Mouse (Mus musculus): Measurements from ENCODE around the gene Ufsp1.
"Not testable (repeated sequence)": the region's sequence is repeated elsewhere in the genome, so short reads cannot be mapped to it uniquely, and the experiment has no call there.

Gene Ufsp1

DNA sequence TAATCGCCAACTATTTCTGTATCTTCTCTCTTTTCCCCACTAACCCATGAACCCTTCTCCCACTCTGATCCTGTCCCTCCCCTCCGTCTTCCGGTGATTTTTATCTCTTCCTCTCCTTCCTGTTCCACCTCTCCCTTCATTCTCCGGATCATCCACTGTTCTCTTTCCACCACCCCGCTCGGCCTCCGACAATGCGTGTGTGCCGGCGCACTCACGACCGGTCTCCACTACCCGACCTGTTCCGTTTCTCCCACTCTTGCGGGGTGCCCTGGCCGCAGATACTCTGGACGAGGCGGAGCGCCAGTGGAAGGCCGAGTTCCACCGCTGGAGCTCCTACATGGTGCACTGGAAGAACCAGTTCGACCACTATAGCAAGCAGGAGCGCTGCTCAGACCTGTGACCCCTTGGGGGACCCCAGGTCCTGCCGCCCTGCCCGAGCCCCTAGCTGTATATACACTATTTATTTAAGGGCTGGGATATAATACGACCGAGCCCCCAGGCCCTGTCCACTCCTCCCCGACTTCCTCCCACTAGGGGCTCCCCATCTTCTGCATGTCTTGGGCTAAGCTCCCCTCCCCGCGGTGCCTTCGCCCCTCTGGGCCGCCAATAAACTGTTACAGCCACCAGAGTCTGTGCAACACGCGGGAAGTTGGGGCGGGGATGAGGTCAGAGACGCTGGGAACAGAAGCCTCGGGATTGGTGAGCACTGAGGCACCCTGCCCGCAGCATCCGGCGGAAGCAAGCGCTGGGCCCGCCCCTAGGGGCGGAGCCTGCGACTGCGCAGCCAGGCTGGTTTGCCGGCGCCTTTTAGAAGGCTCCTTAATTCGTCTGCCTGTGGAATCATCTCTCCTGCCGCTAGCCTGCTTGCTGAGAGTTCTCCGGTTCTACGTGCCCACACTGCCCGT lies at the start of gene Ufsp1:
TSS of gene Ufsp1 (plus strand) at position 791 of the 905 bp plus-strand sequence.
- peak; percentile 97 for DNase-seq (ENCODE audit: low read depth, low spot score)

GRCm38 (mm10) chr5:137263897-137264720 lies 30.3 kb upstream of the Ufsp1 start:
- no peak for DNase-seq (ENCODE audit: low read depth, low spot score)

DNA sequence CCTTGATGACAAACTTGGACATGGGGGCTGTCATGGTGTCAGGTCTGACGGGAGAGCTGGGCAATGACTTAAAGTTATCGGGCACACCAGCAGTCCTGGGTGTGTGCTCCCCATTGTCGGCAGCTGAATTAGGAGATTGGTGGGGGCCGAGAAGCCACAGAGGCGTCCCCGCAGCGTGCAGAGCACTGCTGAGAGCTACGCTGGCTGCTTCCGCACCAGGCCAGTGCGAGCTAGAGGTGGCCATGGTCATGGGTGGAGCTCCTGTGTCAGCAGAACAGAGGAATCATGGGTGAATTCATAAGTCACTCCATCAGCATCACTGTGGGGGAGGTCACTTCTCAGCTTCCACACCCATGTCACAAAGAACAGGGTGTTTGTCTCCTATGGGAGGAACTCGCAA lies 29.6 kb upstream of the Ufsp1 start:
- no peak for DNase-seq (ENCODE audit: low read depth, low spot score)

DNA sequence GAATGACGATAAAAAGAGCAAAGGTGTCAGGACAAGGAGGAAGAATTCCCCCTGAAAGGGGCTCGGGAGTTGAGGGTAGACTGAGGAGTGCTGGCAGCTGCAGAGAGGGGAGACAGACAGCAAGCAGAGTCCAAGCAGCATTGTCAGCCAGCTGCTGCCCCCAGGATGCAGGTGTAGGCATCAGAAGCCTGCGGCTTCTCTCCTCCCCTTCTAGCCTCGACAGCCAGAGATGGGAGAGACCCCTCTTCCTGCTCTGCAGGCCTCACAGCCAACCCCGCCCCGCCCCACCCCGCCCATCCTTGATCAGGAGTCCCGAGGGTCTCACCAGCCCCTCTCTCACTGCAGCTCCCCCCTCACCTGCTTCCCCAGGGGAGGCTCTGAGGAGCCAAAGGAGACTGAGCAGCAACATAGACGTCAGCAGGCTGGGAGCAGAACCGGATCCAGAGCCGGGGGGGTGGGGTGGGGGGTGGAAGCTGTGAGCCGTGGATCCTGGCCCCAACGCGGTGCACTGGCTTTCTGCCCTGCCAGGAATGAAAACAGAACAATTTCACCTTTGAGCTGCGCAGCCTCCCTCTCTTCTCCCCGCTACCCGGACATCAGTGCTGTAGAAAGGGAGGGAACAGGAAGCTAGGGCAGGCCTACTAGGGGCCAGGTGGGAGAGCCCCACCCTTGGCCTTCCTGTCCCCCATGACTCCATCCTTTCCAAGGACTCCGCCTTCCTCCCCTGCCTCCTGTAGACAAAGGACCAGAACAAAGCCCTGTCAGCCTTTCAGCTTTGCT lies 26.1 kb upstream of the Ufsp1 start:
- no peak for DNase-seq (ENCODE audit: low read depth, low spot score)

- peak; percentile 64 for DNase-seq (ENCODE audit: low read depth, low spot score)
These were observed 16.8 kb upstream of the Ufsp1 start for GRCm38 (mm10) chr5:137277360-137278342.

GRCm38 (mm10) chr5:137284411-137284810 lies 10.0 kb upstream of the Ufsp1 start:
- DNase-seq (ENCODE audit: low read depth, low spot score) = not testable (repeated sequence)

- peak; percentile 57 for DNase-seq (ENCODE audit: low read depth, low spot score)
These were observed 9.4 kb upstream of the Ufsp1 start for GRCm38 (mm10) chr5:137285045-137285444.

- no peak for DNase-seq (ENCODE audit: low read depth, low spot score)
These were observed 8.4 kb upstream of the Ufsp1 start for GRCm38 (mm10) chr5:137285986-137286385.

GRCm38 (mm10) chr5:137286655-137287031 lies 7.8 kb upstream of the Ufsp1 start:
- DNase-seq (ENCODE audit: low read depth, low spot score) = peak; percentile 86

DNA sequence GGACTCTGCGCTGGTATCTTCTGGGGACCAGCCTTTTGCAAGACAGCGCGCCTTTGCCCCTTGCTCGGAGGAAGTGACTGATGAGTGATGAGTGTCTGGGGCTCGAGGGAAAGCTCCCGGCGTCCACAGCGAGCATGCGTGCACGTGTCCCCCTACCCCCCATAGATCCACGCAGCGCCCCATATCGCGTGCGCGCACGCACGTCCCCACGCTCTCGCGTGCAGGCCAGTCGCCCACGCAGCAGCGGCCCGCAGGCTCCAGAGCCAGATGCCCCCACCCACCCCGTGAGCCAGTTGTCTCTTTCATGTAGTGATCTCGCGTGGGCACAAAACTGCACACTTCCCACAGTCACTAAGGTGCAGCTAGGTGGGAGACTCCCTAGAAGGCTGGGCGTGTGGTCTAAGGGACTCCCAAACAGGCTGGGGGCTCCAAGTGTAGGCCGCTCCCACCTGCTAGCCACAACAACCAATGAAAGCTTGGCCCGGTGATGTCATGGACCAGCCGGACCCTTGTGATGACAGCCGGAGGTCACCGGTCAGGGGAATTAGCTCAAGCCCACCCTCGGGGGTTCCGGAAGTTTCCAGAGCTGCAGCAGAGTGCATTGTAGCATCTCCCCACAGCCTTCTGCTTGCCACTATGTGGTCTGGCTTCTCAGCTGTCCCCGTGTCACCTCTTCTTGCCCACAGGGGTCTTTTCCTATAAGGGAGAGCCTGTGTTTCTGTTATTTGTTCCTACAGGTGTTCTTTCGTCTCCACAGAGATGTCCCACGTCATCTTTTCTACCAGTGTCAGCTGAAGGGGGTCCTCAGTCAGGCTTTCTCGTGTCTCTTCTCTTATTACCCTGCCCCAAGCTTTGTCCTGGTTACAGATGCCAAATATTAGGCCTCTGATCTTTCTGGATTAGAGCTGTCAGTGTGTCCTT lies 7.1 kb upstream of the Ufsp1 start, which contains the start of gene Ache:
TSS of gene Ache (plus strand) at position 488 of the 921 bp plus-strand sequence.
- DNase-seq (ENCODE audit: low read depth, low spot score) = peak; percentile 53

DNA sequence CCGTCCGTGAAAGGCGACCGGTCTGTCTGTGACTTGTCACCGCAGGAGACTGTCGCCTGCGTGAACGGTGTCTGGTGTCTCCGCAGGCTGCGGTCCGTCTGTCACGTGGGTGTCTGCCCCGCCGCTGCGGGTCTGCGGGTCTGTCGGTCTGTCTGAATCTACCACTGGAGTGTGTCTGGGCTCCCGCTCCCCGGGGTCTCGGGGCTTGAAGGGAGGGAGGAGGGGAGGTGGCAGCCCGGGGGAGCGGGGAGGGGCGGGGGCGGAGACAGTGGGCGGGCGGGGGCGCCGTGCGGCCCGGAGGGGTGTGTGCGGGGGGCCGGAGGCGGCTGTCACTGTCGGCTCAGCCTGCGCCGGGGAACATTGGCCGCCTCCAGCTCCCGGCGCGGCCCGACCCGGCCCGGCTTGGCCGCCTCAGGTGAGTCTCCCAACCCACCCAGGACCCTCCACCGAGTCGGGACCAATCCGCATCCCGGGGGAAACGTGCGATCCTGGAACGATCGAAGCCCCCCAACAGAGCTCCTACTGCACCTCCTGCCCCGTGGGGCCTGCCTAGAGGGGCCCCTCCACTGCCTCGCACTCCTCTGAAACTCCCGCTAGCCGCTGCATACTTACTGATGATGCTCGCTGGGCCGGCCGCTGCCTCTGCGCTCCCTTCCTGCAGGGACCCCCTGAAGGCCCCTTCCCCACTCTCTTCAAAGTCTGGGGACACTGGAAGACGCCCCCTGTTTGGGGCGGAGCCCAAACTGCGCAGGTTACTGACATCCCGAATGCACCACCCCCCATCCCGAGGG lies 6.3 kb upstream of the Ufsp1 start:
- DNase-seq (ENCODE audit: low read depth, low spot score) = no peak

DNA sequence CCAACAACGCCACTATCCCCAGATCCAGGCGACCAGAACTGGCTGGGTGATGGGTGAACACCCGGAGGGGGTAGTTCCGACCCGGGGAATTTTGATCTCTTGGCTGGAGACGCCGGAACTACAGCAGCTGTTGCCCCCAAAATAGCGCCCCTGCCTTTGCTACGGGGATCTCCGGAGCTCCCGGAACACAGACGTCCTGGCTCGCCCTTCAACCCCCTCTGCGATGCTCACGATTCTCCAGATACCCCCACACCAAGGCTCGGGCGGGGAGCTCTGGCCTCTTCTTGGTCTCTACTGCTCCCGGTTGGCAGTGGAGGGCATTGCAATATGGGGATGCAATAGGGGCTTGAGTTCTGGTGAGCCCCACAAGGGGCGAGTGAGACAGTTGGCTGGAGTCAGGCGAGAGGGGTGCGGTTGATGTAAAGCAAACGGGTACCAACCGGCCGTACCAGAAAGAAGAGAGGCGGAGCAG lies 5.4 kb upstream of the Ufsp1 start:
- DNase-seq (ENCODE audit: low read depth, low spot score) = peak; percentile 73

GRCm38 (mm10) chr5:137289591-137290365 lies 4.7 kb upstream of the Ufsp1 start:
- DNase-seq (ENCODE audit: low read depth, low spot score) = no peak

DNA sequence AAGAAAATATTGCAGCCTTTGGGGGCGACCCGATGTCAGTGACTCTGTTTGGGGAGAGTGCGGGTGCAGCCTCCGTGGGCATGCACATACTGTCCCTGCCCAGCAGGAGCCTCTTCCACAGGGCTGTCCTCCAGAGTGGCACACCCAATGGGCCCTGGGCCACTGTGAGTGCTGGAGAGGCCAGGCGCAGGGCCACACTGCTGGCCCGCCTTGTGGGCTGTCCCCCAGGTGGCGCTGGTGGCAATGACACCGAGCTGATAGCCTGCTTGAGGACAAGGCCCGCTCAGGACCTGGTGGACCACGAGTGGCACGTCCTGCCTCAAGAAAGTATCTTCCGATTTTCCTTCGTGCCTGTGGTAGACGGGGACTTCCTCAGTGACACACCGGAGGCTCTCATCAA lies 3.8 kb upstream of the Ufsp1 start:
- no peak for DNase-seq (ENCODE audit: low read depth, low spot score)

DNA sequence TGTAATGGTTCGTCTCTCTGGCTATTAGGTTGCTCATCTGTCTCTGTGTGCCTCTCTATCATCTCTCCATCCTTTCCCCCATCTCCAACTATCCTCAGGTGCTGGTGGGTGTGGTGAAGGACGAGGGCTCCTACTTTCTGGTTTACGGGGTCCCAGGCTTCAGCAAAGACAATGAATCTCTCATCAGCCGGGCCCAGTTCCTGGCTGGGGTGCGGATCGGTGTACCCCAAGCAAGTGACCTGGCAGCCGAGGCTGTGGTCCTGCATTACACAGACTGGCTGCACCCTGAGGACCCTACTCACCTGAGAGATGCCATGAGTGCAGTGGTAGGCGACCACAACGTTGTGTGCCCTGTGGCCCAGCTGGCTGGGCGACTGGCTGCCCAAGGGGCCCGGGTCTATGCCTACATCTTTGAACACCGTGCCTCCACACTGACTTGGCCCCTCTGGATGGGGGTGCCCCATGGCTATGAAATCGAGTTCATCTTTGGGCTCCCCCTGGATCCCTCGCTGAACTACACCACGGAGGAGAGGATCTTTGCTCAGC lies 3.0 kb upstream of the Ufsp1 start:
- DNase-seq (ENCODE audit: low read depth, low spot score) = no peak

- peak; percentile 68 for DNase-seq (ENCODE audit: low read depth, low spot score)
These were observed 1.1 kb upstream of the Ufsp1 start for GRCm38 (mm10) chr5:137293282-137293681.

GRCm38 (mm10) chr5:137294744-137295093 lies 290 bp downstream of the Ufsp1 start:
- DNase-seq (ENCODE audit: low read depth, low spot score) = no peak

Data from mesoderm, embryonic 11.5 days (tissue).